Mouse (Mus musculus) MEL (cell line): ENCODE measurements around the gene Angptl2. TPM values are rescaled to one million over a fixed set of nuclear protein-coding genes. Genes with fewer than 3 reads are reported as not detected.

ENCODE experiments used
- DNase-seq: peaks from one replicate; pipeline ENCODE4 v3.0.0; 2011; ENCODE audit warnings: low read depth, low spot score
- H3K27ac ChIP-seq: 2 replicates; pipeline ENCODE4 v1.5.1; 2012; ENCODE audit warnings: low read depth, mild to moderate bottlenecking, control low read depth, low read length, moderate library complexity; ENCODE audit not compliant: control insufficient read depth
- H3K27me3 ChIP-seq, 2 experiments: fragments of 150-350 bp in 1 of 2; sonication (generic) in 1 of 2; 2 replicates each; pipeline ENCODE4 v1.6.1; 2012; ENCODE audit warnings: low read length in 2 of 2, mild to moderate bottlenecking in 2 of 2, improper control_type of control experiment in 1 of 2, moderate library complexity in 1 of 2; ENCODE audit not compliant: insufficient read depth in 2 of 2, control insufficient read depth in 1 of 2
- H3K36me3 ChIP-seq, 2 experiments: 2 replicates each; pipeline ENCODE4 v1.6.1; 2012 to 2014; ENCODE audit warnings: low read length in 2 of 2, improper control_type of control experiment in 1 of 2, inconsistent platforms in 1 of 2, mild to moderate bottlenecking in 1 of 2; ENCODE audit not compliant: insufficient read depth in 2 of 2, control insufficient read depth in 1 of 2
- H3K4me1 ChIP-seq, 2 experiments: fragments of 150-350 bp in 1 of 2; sonication (generic) in 1 of 2; 2 replicates each; pipeline ENCODE4 v1.6.1; 2012; ENCODE audit warnings: low read length in 2 of 2, improper control_type of control experiment in 1 of 2, mild to moderate bottlenecking in 1 of 2; ENCODE audit not compliant: insufficient read depth in 2 of 2, control insufficient read depth in 1 of 2
- H3K4me3 ChIP-seq, 2 experiments: fragments of 150-350 bp in 1 of 2; sonication (generic) in 1 of 2; 2 replicates each; pipeline ENCODE4 v1.5.1; 2012; ENCODE audit warnings: low read depth in 2 of 2, low read length in 2 of 2, mild to moderate bottlenecking in 2 of 2, moderate library complexity in 2 of 2, control low read depth in 1 of 2, improper control_type of control experiment in 1 of 2; ENCODE audit not compliant: control insufficient read depth in 1 of 2, insufficient read depth in 1 of 2
- H3K79me2 ChIP-seq: 2 replicates; pipeline ENCODE4 v1.6.1; 2012; ENCODE audit warnings: mild to moderate bottlenecking, low read length, moderate library complexity; ENCODE audit not compliant: control insufficient read depth, poor library complexity, insufficient read depth
- H3K9ac ChIP-seq: 2 replicates; pipeline ENCODE4 v1.6.1; 2012; ENCODE audit warnings: low read depth, mild to moderate bottlenecking, control low read depth, low read length, moderate library complexity; ENCODE audit not compliant: control insufficient read depth, poor library complexity, severe bottlenecking
- H3K9me3 ChIP-seq: fragments of 150-350 bp; sonication (generic); replicated peaks from 2 replicates; pipeline ENCODE4 v1.6.1; 2012; ENCODE audit warnings: mild to moderate bottlenecking, low read length, improper control_type of control experiment, moderate library complexity; ENCODE audit not compliant: insufficient read depth
- CHD1 ChIP-seq: IDR thresholded peaks from 2 replicates; pipeline ENCODE4 v1.6.1; 2012; ENCODE audit warnings: low read depth, mild to moderate bottlenecking, inconsistent platforms, low read length, improper control_type of control experiment
- ELF1 ChIP-seq: IDR thresholded peaks from 2 replicates; pipeline ENCODE4 v1.6.1; 2014; ENCODE audit warnings: low read depth, mild to moderate bottlenecking, inconsistent platforms, low read length, improper control_type of control experiment, moderate library complexity
- GABPA ChIP-seq: IDR thresholded peaks from 2 replicates; pipeline ENCODE4 v1.6.1; 2012; ENCODE audit warnings: low read depth, mild to moderate bottlenecking, inconsistent platforms, low read length, improper control_type of control experiment, moderate library complexity
- GATA1 ChIP-seq: IDR thresholded peaks from 2 replicates; pipeline ENCODE4 v1.6.1; 2011; ENCODE audit warnings: low read depth, low read length, improper control_type of control experiment
- MXI1 ChIP-seq: IDR thresholded peaks from 2 replicates; pipeline ENCODE4 v1.6.1; 2011; ENCODE audit warnings: mild to moderate bottlenecking, low read depth, low read length, improper control_type of control experiment
- MYB ChIP-seq: IDR thresholded peaks from 2 replicates; pipeline ENCODE4 v1.6.1; 2011; ENCODE audit warnings: mild to moderate bottlenecking, low read depth, low read length, improper control_type of control experiment
- MYC ChIP-seq: IDR thresholded peaks from 2 replicates; pipeline ENCODE4 v1.6.1; 2011; ENCODE audit warnings: low read depth, mild to moderate bottlenecking, low read length, improper control_type of control experiment, moderate library complexity
- NRF1 ChIP-seq: IDR thresholded peaks from 2 replicates; pipeline ENCODE4 v1.6.1; 2014; ENCODE audit warnings: low read depth, mild to moderate bottlenecking, inconsistent platforms, low read length, improper control_type of control experiment, moderate library complexity; ENCODE audit not compliant: poor library complexity, insufficient read depth, severe bottlenecking
- SIN3A ChIP-seq: IDR thresholded peaks from 2 replicates; pipeline ENCODE4 v1.6.1; 2012; ENCODE audit warnings: low read length, improper control_type of control experiment, inconsistent platforms
- TCF12 ChIP-seq: IDR thresholded peaks from 2 replicates; pipeline ENCODE4 v1.6.1; 2014; ENCODE audit warnings: low read depth, mild to moderate bottlenecking, inconsistent platforms, low read length, improper control_type of control experiment, moderate library complexity
- USF1 ChIP-seq: IDR thresholded peaks from 2 replicates; pipeline ENCODE4 v1.6.1; 2014; ENCODE audit warnings: low read depth, mild to moderate bottlenecking, inconsistent platforms, low read length, improper control_type of control experiment, moderate library complexity
- USF2 ChIP-seq, 2 experiments: IDR thresholded peaks; 2 replicates each; pipeline ENCODE4 v1.6.1; 2011 to 2012; ENCODE audit warnings: improper control_type of control experiment in 2 of 2, low read length in 2 of 2, borderline replicate concordance in 1 of 2, inconsistent platforms in 1 of 2, low read depth in 1 of 2, mild to moderate bottlenecking in 1 of 2; ENCODE audit not compliant: insufficient read depth in 1 of 2
- ZNF384 ChIP-seq: IDR thresholded peaks from 2 replicates; pipeline ENCODE4 v1.6.1; 2012; ENCODE audit warnings: low read depth, mild to moderate bottlenecking, inconsistent platforms, low read length, improper control_type of control experiment
- polyA plus RNA-seq, 2 experiments: library from polyadenylated mRNA; stranded (reverse) in 1 of 2; unstranded in 1 of 2; fragments of >175 nt in 1 of 2; fragments of >200 nt in 1 of 2; gene quantifications; 2 replicates each; pipeline versions ENCODE4 v1.2.1 to v1.2.4; 2012; ENCODE audit warnings: low replicate concordance in 2 of 2, low read depth in 1 of 2; ENCODE audit not compliant: insufficient read length in 2 of 2, insufficient read depth in 1 of 2, missing spikeins in 1 of 2
- total RNA-seq: library from RNA; depleted of rRNA; stranded (reverse); fragments of 300-350 nt; gene quantifications from 2 replicates; pipeline ENCODE4 v1.2.3, GENCODE M21; 2012

Gene Angptl2
- total and polyA plus RNA-seq, 3 experiments, result 0.08 TPM; not detected in 2

DNA sequence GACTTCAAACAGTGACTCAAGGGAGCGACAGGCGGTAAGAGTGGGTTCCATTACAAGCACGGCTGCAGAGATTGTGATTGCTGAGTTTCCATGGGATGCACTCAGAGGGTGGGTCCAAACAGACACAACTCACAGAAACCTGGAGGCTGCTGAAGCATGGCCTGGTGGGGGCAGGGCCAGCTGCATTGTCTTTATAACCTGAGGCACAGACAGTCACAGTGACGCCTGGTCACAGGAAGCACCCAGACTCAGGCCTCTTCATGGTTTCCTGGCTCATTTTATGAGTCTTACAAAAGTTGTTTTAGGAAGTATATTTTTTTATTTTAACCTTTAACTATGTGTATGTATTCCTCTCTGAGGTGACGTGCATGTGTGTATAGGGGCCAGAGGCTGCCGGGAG, 46.4 kb upstream of the Angptl2 start:
- H3K36me3 ChIP-seq, result no peaks in the 10 kb centered on the region
- H3K79me2 ChIP-seq, result no peaks in the 10 kb centered on the region
- no peaks in the 10 kb centered on the region for H3K9me3 ChIP-seq
- no peak overlapping the region for H3K4me3 ChIP-seq
- TF ChIP-seq MXI1 (no peak), USF1 (no peak), MYC (no peak), ZNF384 (no peak), CHD1 (no peak), NRF1 (no peak), SIN3A (no peak), GABPA (no peak), GATA1 (no peak), TCF12 (no peak), MYB (no peak), ELF1 (no peak)
- TF ChIP-seq, all 39 proteins: peak for 0
- no peak for DNase-seq
- no peak overlapping the region for H3K27ac ChIP-seq
- H3K9ac ChIP-seq, result no peak overlapping the region
- no peaks in the 10 kb centered on the region for H3K4me1 ChIP-seq
- no peaks in the 10 kb centered on the region for H3K27me3 ChIP-seq

DNA sequence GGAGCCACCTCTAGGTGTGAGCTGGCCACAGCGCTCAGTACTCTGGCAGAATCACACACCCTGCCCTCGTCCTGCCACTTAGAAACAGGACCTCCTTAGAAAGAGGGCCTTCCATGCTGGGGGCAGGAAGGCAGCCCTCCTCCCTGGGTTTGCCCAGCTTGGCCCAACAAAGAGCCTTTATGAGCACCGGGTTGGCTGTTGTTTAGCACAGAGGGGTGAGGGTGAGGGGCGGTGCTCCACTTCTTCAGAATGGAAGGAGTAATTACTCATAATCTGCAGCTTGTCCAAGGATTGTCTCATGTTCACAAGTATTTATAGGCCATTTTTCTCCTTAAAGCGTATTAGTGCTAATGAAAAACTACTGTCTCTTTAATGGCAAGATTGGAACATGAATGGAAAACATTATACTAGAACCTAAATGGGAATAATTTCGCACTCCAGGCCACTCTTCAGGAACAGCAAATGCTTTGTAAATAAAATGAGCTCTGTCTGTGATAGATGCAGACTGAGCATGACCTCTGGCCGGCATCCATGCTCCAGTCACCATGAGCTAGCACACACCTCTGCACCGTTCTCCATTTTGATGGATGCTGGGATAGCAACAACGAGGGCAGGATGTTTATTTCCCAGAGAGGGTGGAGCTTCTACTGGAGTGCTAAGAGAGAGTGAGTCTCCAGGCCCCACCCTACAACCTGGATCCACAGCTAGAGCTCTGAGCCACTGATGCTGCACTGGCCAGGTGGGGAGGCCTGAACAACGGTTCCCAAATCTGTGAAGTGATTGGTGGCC, 44.9 kb upstream of the Angptl2 start:
- Histone ChIP-seq H3K27me3 (no peaks in the 10 kb centered on the region), H3K4me1 (no peaks in the 10 kb centered on the region), H3K36me3 (no peaks in the 10 kb centered on the region), H3K9me3 (no peaks in the 10 kb centered on the region), H3K27ac (no peak overlapping the region), H3K4me3 (no peak overlapping the region), H3K79me2 (no peaks in the 10 kb centered on the region), H3K9ac (no peak overlapping the region)
- TF ChIP-seq ELF1 (no peak), MYB (no peak), USF2 (IDR thresholded peaks at IDR 0.05; ENCODE audit: borderline replicate concordance in 1 of 2, insufficient read depth in 1 of 2, low read depth in 1 of 2, low read length in 2 of 2) (no peak), NRF1 (no peak), USF1 (no peak)
- no peak for DNase-seq
